Mouse (Mus musculus): ENCODE measurements around the gene Eif2s1.
"Not testable (repeated sequence)": the region's sequence is repeated elsewhere in the genome, so short reads cannot be mapped to it uniquely, and the experiment has no call there.

Gene Eif2s1

GRCm38 (mm10) chr12:78915561-78915960 is 53.9 kb downstream of the Eif2s1 start:
- no peak for DNase-seq

DNA sequence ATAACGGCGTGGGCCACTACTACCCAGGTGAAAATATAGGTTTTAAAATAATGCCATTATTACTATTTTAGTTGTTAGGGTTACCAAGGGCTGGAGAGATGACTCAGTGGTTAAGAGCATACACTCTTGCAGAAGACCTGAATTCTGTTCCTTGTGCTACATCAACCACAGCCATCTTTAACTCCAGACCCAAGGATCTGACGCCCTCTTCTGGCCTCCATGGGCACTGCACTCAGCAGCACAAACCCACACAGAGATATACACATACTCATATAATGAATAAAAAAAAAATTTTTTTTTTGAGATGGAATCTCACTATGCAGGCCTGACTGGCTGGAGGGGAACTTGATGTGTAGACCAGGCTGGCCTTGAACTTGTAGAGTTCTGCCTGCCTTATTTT is 54.7 kb downstream of the Eif2s1 start:
- DNase-seq, result no peak

- peak; percentile 87 for DNase-seq
Measured at GRCm38 (mm10) chr12:78918227-78919078, 56.8 kb downstream of the Eif2s1 start.

GRCm38 (mm10) chr12:78919079-78919712 is 57.6 kb downstream of the Eif2s1 start:
- peak; percentile 72 for DNase-seq

- DNase-seq, result peak; percentile 37
Measured at GRCm38 (mm10) chr12:78921421-78921820, 59.8 kb downstream of the Eif2s1 start.

DNA sequence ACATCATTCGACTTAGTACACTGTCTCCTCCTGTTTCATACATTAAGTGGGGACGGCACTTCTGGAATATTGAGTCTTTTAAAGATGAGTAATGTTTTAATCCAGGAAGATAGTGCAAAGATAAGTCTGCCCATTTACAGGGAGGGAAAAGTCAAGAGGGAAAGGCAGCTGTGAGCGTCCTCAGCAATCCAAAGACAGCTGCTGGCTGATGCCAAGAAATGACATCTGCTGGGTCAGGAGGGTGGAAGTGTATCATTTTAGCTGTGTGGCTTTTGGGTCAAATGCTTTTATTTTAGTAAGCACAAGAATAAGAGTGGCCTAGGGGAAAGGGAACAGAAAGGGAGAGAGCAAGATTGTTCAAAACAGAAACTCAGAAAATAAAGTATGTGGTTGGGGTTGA is 60.4 kb downstream of the Eif2s1 start:
- DNase-seq, result peak; percentile 20

DNA sequence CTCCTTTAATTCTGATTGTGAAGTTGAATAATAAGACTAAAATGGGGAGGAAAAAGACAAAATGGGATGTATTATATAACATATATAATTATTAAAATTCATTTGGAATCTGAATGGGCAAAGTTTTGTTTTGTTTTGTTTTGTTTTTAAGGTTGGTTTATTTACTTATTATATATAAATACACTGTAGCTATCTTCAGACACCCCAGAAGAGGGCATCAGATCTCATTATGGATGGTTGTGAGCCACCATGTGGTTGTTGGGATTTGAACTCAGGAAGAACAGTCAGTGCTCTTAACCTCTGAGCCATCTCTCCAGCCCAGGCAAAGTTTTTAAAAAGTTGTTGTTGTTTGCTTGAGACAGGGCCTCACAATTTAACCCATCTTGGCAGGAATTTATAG is 61.4 kb downstream of the Eif2s1 start:
- DNase-seq, result not testable (repeated sequence)

DNA sequence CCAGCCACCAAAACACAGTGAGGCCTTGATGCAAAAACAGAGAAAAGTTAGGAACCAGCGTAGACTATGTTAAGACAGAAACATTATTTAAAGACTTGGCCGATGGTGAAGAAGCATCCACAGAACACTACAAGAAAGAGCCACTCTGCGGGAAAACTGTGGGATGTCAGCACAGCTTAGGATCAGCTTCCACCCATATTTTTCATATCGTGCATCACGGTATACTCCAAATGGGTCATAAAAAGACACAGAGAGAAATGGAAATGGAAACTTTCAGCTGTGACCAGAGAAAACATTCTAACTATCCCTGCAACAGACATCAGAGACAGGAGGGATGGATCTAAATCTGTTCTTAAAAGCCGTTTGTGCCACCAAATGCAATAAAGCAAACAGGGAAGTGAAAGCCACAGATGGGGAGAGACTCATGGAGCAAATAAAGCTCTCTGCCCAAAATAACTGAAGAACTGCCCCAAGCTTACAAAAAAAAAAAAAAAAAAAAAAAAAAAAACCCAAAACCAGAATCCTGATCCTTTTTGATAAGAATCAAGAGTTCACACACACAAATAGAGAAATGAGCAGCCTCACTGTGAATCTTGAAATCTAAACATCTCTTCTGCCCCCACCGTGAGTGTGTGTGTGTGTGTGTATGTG is 62.0 kb downstream of the Eif2s1 start:
- DNase-seq, result no peak

- no peak for DNase-seq
Measured at GRCm38 (mm10) chr12:78927287-78927686, 65.7 kb downstream of the Eif2s1 start.

DNA sequence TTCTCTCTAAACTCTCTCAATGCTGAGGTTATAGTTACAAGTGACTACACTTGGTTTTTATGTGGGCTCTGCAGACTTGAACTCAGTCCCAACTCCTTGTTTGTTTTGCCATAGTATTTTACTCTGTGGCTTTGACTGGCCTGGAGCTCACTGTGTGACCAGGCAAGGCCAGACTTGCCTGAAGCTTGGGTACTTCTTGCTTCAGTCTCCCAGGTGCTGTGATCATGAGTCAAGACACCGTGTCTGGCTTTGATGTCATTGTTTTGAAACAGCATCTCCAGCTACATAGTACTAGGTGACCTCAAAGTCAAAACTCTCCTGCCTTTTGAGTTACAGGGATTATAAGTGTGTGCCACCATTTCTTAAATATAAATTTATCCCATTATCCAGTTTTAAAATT is 68.3 kb downstream of the Eif2s1 start:
- DNase-seq, result no peak

DNA sequence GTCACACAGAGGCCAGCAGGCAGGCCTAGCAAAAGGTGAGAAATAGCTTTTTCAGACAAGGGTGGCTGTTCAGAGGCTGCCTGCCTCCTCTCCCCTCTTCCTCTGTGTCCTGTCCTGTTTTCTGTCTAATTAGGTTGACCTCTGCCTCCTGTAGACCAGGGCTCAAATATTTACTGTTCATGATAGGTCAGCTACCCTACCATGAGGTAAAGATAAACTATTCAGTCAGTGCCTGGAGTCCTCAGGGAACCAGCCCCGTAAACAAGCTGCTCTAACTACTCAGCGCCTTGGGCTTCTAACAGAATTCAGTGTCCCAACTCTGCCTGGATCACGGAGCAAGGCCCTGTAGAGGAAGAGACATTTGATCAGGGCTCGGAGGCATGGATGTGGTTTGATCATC is 74.9 kb downstream of the Eif2s1 start:
- no peak for DNase-seq
